Mouse (Mus musculus): Measurements from ENCODE around the gene Lce3e. TPM values are rescaled to one million over a fixed set of nuclear protein-coding genes. Genes with fewer than 3 reads are reported as not detected.

Lce3e gene
- not detected in 2 replicates for polyA plus RNA-seq (2012; ENCODE audit: low replicate concordance)

DNA sequence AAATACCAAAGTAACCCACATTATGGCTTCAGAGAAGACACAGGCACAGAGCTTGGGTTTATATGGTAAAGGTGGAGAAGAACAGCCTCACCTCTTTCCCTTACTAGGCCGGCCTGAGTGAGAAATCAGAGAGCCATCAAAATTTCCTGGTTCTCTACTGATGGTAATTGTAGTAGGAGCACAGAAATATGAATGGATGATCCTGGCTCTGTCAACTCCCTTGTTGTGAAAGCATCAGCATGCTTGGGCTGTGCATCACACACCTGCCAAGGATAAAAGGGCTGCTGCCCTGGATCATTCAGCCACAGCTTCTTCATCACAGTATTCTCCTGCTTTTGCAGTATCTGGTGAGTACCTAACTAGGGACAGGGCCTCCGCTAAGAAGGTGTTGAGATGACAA lies at the start of gene Lce3e:
Gene Lce3e, plus strand, starts transcription at position 301 of the 400 bp plus-strand sequence.

GRCm38 (mm10) chr3:92926130-92926529 lies 40.7 kb upstream of the Lce3e start, which contains the start of gene Lce3a:
Gene Lce3a, minus strand, starts transcription at chr3:92926230.

DNA sequence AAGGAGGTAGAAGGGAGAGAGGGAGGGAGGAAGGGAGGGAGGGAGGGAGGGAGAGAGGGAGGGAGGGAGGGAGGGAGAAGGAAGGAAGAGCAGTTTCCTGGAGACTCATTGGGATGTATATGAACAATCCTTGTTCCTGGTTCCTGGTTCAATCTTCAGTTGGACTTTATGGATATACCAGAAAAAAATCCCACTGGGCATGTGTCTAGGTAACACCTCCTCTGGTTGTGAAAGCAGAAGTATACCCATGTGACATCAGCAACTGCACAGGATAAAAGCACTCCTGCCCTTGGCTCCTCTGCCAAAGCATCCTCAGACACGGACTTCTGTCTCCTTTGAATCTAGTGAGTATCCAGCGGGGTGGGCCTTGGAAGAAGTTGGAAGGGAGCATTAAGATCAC lies 34.2 kb upstream of the Lce3e start, which contains the start of gene Lce3b:
Gene Lce3b, plus strand, starts transcription at position 301 of the 400 bp plus-strand sequence.

DNA sequence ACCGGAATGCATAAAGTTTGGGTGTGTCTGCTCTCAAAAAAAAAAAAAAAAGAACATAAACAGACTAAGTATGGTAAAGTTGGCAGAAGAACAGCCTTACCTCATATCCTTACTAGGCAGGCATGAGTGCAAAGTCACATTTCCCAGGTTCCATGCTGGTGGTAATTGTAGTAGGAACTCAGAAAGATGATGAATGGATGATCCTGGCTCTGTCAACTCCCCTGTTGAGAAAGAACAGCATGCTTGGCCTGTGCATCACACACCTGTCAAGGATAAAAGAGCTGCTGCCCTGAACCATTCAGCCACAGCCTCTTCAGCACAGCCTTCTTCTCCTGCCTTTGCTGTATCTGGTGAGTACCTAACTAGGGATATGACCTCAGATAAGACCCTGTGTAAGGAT lies 22.7 kb upstream of the Lce3e start, which contains the start of gene Lce3c:
Gene Lce3c, plus strand, starts transcription at position 301 of the 400 bp plus-strand sequence.

GRCm38 (mm10) chr3:92957090-92957489 lies 9.8 kb upstream of the Lce3e start, which contains the start of gene Lce3d:
Gene Lce3d, plus strand, starts transcription at chr3:92957390.

DNA sequence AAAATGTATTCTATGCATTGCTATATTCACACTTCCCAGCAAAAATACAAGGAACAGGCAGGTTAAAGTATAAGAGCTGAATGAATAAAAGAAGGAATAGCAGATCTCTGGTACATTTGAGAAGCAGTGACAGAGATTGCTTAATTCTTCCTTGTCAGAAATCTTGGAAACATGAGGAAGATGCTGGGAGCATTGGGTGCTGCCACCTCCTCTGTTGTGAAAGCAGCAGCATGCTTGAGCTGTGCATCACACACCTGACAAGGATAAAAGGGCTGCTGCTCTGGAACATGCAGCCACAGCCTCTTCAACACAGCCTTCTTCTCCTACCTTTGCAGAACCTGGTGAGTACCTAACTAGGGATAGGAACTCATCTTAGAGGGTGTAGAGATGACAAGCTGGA lies 25.1 kb downstream of the Lce3e start, which contains the start of gene Lce3f:
Gene Lce3f, plus strand, starts transcription at position 301 of the 400 bp plus-strand sequence.

GRCm38 (mm10) chr3:93015460-93016104 lies 48.7 kb downstream of the Lce3e start, which contains the start of gene Crct1:
Gene Crct1, minus strand, starts transcription at chr3:93015687.

Other genes starting within 250 kb of the Lce3e start
- gene Lce1f, start 246.7 kb upstream of the Lce3e start, polyA plus RNA-seq (2012; ENCODE audit: low replicate concordance): not detected in 2 replicates
- not detected in 2 replicates for gene Gm38119, start 228.0 kb upstream of the Lce3e start, polyA plus RNA-seq (2012; ENCODE audit: low replicate concordance)
- gene Lce1g, start 214.7 kb upstream of the Lce3e start, polyA plus RNA-seq (2012; ENCODE audit: low replicate concordance): not detected in 2 replicates
- not detected in 2 replicates for gene Lce1h, start 202.0 kb upstream of the Lce3e start, polyA plus RNA-seq (2012; ENCODE audit: low replicate concordance)
- gene Lce1i, start 188.2 kb upstream of the Lce3e start, polyA plus RNA-seq (2012; ENCODE audit: low replicate concordance): not detected in 2 replicates
- not detected in 2 replicates for gene Lce1j, start 176.5 kb upstream of the Lce3e start, polyA plus RNA-seq (2012; ENCODE audit: low replicate concordance)
- gene Lce1k, start 159.2 kb upstream of the Lce3e start, polyA plus RNA-seq (2012; ENCODE audit: low replicate concordance): not detected in 2 replicates
- gene Kprp, start 139.8 kb upstream of the Lce3e start, polyA plus RNA-seq (2012; ENCODE audit: low replicate concordance): not detected in 2 replicates
- gene Lce1l, start 115.8 kb upstream of the Lce3e start, polyA plus RNA-seq (2012; ENCODE audit: low replicate concordance): not detected in 2 replicates
- not detected in 2 replicates for gene 2310050C09Rik, start 96.8 kb upstream of the Lce3e start, polyA plus RNA-seq (2012; ENCODE audit: low replicate concordance)
- not detected in 2 replicates for gene Lce3a, start 40.8 kb upstream of the Lce3e start, polyA plus RNA-seq (2012; ENCODE audit: low replicate concordance)
- gene Lce3b, start 34.1 kb upstream of the Lce3e start, polyA plus RNA-seq (2012; ENCODE audit: low replicate concordance): not detected in 2 replicates
- gene Lce3c, start 22.6 kb upstream of the Lce3e start, polyA plus RNA-seq (2012; ENCODE audit: low replicate concordance): not detected in 2 replicates
- not detected in 2 replicates for gene Lce3d, start 9.7 kb upstream of the Lce3e start, polyA plus RNA-seq (2012; ENCODE audit: low replicate concordance)
- not detected in 2 replicates for gene Lce3f, start 25.2 kb downstream of the Lce3e start, polyA plus RNA-seq (2012; ENCODE audit: low replicate concordance)
- not detected in 2 replicates for gene Crct1, start 48.6 kb downstream of the Lce3e start, polyA plus RNA-seq (2012; ENCODE audit: low replicate concordance)
- gene Lce1m, start 52.0 kb downstream of the Lce3e start, polyA plus RNA-seq (2012; ENCODE audit: low replicate concordance): not detected in 2 replicates
- not detected in 2 replicates for gene Gm4858, start 101.8 kb downstream of the Lce3e start, polyA plus RNA-seq (2012; ENCODE audit: low replicate concordance)
- not detected in 2 replicates for gene Crnn, start 177.7 kb downstream of the Lce3e start, polyA plus RNA-seq (2012; ENCODE audit: low replicate concordance)
- gene Flg2, start 230.2 kb downstream of the Lce3e start, polyA plus RNA-seq (2012; ENCODE audit: low replicate concordance): not detected in 2 replicates